Mouse (Mus musculus): ENCODE measurements around the gene Tbcb.
"Not testable (repeated sequence)": the region's sequence is repeated elsewhere in the genome, so short reads cannot be mapped to it uniquely, and the experiment has no call there.

Tbcb gene

GRCm38 (mm10) chr7:30231669-30232454, at the start of gene Tbcb, which contains the start of gene Polr2i:
Gene Tbcb, minus strand, starts transcription at chr7:30232272.
Gene Polr2i, plus strand, starts transcription at chr7:30231948.
- peak; percentile 94 to 98 for DNase-seq (ENCODE audit: low spot score in 2 of 2)

- DNase-seq (ENCODE audit: low spot score in 2 of 2), result no peak
These were observed 49.5 kb upstream of the Tbcb start for GRCm38 (mm10) chr7:30281522-30281921.

GRCm38 (mm10) chr7:30280670-30281138, 48.6 kb upstream of the Tbcb start:
- DNase-seq (ENCODE audit: low spot score in 2 of 2), result peak; percentile 80 to 89

GRCm38 (mm10) chr7:30279951-30280669, 48.0 kb upstream of the Tbcb start, which contains the start of the genes Thap8 and Wdr62:
Gene Thap8, plus strand, starts transcription at chr7:30280094.
Gene Wdr62, minus strand, starts transcription at chr7:30280419.
- peak; percentile 85 to 92 for DNase-seq (ENCODE audit: low spot score in 2 of 2)

GRCm38 (mm10) chr7:30279536-30279935, 47.5 kb upstream of the Tbcb start:
- DNase-seq (ENCODE audit: low spot score in 2 of 2), result no peak

- DNase-seq (ENCODE audit: low spot score in 2 of 2), result no peak
These were observed 46.8 kb upstream of the Tbcb start for GRCm38 (mm10) chr7:30278911-30279310.

GRCm38 (mm10) chr7:30274383-30274782, 42.3 kb upstream of the Tbcb start:
- no peak for DNase-seq (ENCODE audit: low spot score in 2 of 2)

GRCm38 (mm10) chr7:30269641-30270040, 37.6 kb upstream of the Tbcb start:
- no peak for DNase-seq (ENCODE audit: low spot score in 2 of 2)

GRCm38 (mm10) chr7:30266780-30267179, 34.7 kb upstream of the Tbcb start:
- no peak for DNase-seq (ENCODE audit: low spot score in 2 of 2)

- no peak for DNase-seq (ENCODE audit: low spot score in 2 of 2)
These were observed 33.9 kb upstream of the Tbcb start for GRCm38 (mm10) chr7:30265935-30266334.

- DNase-seq (ENCODE audit: low spot score in 2 of 2), result no peak
These were observed 33.5 kb upstream of the Tbcb start for GRCm38 (mm10) chr7:30265531-30265930.

GRCm38 (mm10) chr7:30265041-30265440, 33.0 kb upstream of the Tbcb start:
- DNase-seq (ENCODE audit: low spot score in 2 of 2), result no peak

GRCm38 (mm10) chr7:30251956-30252954, 20.2 kb upstream of the Tbcb start:
- DNase-seq (ENCODE audit: low spot score in 2 of 2), result peak; percentile 30 to 73

GRCm38 (mm10) chr7:30237374-30237773, 5.3 kb upstream of the Tbcb start:
- DNase-seq (ENCODE audit: low spot score in 2 of 2), result not testable (repeated sequence)

GRCm38 (mm10) chr7:30235625-30236024, 3.6 kb upstream of the Tbcb start, which contains the start of gene Ovol3:
Gene Ovol3, minus strand, starts transcription at chr7:30235725.
- no peak for DNase-seq (ENCODE audit: low spot score in 2 of 2)

GRCm38 (mm10) chr7:30235091-30235490, 3.0 kb upstream of the Tbcb start:
- no peak for DNase-seq (ENCODE audit: low spot score in 2 of 2)

- no peak for DNase-seq (ENCODE audit: low spot score in 2 of 2)
These were observed 2.3 kb upstream of the Tbcb start for GRCm38 (mm10) chr7:30234276-30234858.

GRCm38 (mm10) chr7:30233387-30233786, 1.3 kb upstream of the Tbcb start:
- DNase-seq (ENCODE audit: low spot score in 2 of 2), result no peak

GRCm38 (mm10) chr7:30232631-30233148, 618 bp upstream of the Tbcb start:
- peak; percentile 32 to 60 for DNase-seq (ENCODE audit: low spot score in 2 of 2)

GRCm38 (mm10) chr7:30231328-30231668, 774 bp downstream of the Tbcb start:
- no peak for DNase-seq (ENCODE audit: low spot score in 2 of 2)

- no peak for DNase-seq (ENCODE audit: low spot score in 2 of 2)
These were observed 7.9 kb downstream of the Tbcb start for GRCm38 (mm10) chr7:30224206-30224605.
